Mouse (Mus musculus) heart, adult 9 months (tissue): ENCODE measurements around the gene Spdye4a.
"Not testable (repeated sequence)": the region's sequence is repeated elsewhere in the genome, so short reads cannot be mapped to it uniquely, and the experiment has no call there.

Source experiments
- DNase-seq, 2 experiments: peaks; one replicate each; pipeline ENCODE4 v3.0.0; 2022; ENCODE audit warnings: low spot score in 2 of 2

Gene Spdye4a

GRCm38 (mm10) chr5:143235028-143235693 lies 8.5 kb upstream of the Spdye4a start, which contains the start of gene Zfp12:
TSS of gene Zfp12 (plus strand) at chr5:143235163.
- peak; percentile 96 for DNase-seq

GRCm38 (mm10) chr5:143222287-143222686 lies 4.4 kb downstream of the Spdye4a start:
- no peak for DNase-seq

GRCm38 (mm10) chr5:143220996-143221395 lies 5.7 kb downstream of the Spdye4a start:
- no peak for DNase-seq

GRCm38 (mm10) chr5:143213832-143214231 lies 12.9 kb downstream of the Spdye4a start:
- DNase-seq, result no peak

GRCm38 (mm10) chr5:143205015-143205414 lies 21.7 kb downstream of the Spdye4a start:
- DNase-seq, result no peak

DNA sequence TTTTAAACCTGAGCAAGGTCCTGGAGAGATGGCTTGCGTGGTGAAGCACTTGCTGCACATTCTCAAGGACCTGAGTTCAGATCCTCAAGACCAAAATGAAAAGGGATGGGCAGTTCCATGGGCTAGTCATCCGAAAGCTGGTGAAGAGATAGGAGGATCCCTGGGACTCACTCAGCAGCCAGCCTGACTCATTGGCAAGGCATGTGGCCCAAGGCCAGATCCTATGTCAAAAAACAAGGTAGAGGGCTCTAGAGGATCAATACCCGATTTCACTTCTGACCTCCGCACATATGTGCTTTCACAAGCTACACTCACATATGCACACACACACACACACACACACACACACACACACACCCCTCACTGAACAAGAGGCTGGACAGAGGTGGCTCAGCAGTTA lies 30.2 kb downstream of the Spdye4a start:
- DNase-seq, result no peak

- no peak for DNase-seq
Measured at GRCm38 (mm10) chr5:143195166-143195565, 31.5 kb downstream of the Spdye4a start.

GRCm38 (mm10) chr5:143194747-143195146 lies 31.9 kb downstream of the Spdye4a start:
- not testable (repeated sequence) for DNase-seq

GRCm38 (mm10) chr5:143192806-143193205 lies 33.9 kb downstream of the Spdye4a start:
- no peak for DNase-seq

GRCm38 (mm10) chr5:143188014-143188413 lies 38.7 kb downstream of the Spdye4a start:
- DNase-seq, result not testable (repeated sequence)

- peak; percentile 94 to 95 for DNase-seq
Measured at GRCm38 (mm10) chr5:143180255-143181076, 46.2 kb downstream of the Spdye4a start, which contains the start of the genes Rbak and Spdye4b. TSS of gene Rbak (minus strand) at chr5:143180775. TSS of gene Spdye4b (plus strand) at chr5:143181017.

GRCm38 (mm10) chr5:143179179-143179578 lies 47.5 kb downstream of the Spdye4a start:
- no peak for DNase-seq

DNA sequence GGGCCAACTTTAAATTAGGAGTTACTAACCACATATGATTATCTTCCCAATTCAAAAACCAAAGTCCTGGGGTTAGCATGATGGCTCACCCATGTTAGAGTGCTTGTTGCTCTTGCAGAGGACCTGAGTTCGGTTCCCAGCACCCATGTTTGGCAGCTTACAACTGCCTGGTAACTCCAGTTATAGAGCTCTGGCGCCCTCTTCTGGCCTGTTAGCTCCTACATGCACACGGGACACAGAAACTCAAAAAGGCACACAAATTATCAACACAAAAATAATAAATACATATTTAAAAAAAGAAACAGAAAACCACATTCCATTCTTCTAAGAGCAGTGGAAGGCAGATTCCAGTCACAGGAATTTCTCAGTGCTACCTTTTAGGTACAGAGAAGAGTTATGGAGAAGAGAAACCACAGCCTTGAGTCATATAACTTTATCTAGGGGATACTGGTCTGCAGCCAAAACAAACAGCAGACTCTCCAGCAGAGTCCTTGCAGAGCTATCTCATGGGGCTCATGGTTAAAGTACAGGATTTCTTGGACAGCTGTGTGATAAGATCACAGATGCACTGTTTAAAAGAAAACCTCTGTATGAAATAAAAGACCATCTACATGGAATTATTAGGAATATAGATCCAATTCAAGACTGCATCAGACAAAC lies 49.0 kb downstream of the Spdye4a start:
- DNase-seq, result no peak

GRCm38 (mm10) chr5:143175970-143176369 lies 50.7 kb downstream of the Spdye4a start:
- no peak for DNase-seq
